Mouse (Mus musculus) frontal cortex, adult 2 months (tissue): ENCODE measurements at regions not wholly inside any gene's neighbourhood (a gene's known extent, or its start where the extent isn't known, plus 50 kb on each side); places are given as distances from the start of the nearest gene placed in this dataset.

Experiments used
- DNase-seq, 2 experiments: peaks; one replicate each; pipeline ENCODE4 v3.0.0; 2022; ENCODE audit warnings: low spot score in 1 of 2; ENCODE audit errors: extremely low spot score in 1 of 2

DNA sequence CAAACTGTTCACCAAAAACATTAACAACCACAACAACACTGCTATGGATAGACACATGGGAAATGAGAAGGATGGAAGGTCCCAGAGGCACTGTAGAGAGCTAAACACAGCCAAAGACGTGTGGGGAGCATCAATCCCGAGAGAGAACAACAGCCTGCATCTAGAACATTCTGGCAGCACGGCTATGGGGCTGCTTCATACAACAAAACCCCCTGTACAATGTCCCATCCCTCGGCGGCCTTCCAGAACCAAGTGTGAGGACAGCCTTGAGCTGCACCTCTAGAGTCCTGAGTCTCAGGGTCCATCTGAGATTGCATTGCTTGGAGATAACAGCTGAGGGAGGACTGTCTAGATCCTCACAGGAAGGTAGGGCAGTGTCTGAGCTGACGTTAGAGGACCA lies 99.1 kb downstream of the Irs2 start:
- DNase-seq, result no peak

DNA sequence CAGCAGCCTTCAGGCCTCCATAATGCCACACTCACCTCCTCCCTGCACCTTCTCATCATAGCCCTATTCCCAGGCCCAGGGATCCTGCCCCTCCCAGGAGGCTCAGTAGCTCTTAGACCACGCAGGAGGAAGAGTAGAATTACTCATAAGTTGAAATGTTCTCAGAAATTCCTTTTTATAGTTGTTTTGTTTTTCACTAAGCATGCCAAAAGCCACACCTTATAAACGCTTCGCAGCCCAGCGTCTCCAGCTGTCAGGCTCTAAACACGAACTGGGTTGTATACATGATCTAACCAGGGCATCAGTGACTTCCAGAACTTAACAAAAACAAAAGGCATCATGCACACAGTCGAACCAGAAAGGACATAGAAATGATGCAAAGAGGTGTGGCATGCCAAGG lies 101.9 kb downstream of the Irs2 start:
- DNase-seq, result no peak

DNA sequence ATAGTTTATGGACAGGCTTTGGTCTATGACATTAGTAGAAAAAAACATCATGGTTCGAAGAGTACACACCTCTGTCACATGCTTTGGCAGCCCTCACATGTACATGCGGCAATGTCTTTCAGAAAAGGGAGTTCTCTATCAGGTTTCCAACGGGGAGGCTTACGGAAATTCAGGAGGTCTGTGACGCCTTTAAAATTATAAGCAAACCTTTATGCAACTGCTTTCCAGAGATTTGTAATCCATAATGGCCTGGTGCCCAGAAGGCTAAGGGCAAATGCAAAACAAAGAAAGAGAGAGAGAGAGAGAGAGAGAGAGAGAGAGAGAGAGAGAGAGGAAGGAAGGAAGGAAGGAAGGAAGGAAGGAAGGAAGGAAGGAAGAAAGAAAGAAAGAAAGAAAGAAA lies 102.5 kb downstream of the Irs2 start:
- DNase-seq, result no peak

DNA sequence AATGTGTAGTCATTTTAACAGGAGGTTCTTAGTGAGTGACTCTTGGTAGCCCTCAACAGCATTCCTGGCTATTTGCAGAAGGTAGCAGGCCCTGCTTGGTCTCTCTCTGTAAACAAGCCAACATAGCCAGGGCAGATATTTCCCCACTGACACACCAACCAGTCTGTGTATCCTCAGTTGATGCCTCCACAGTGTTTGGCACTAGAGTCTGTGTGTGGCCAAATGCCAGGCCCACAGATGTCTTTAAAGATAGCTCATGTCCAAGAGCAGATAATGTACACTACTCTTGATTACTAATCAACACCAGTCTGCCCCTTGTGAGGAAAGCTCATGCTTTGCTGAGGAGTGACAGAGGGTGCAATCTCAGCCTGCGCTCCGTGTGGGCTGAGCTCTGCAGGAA lies 104.3 kb downstream of the Irs2 start:
- no peak for DNase-seq

DNA sequence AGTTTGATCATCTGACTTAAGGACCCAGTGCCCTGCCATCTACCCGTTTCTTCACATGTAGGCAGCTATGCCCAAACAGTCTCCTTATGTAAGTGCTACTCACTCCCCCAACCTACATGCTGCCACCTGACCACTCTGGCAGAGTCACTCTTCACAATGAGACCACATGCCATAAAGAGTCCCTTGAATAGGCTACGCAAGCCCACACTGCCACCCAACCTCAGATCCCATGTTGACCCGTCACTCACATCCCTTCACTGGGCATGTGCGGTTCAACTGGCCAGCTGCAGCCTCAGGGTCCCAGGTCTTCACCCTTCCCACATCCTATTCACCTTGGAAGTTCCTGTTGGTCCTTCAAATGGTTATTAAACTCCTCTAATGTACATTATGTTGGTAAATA lies 106.3 kb downstream of the Irs2 start:
- DNase-seq, result no peak

GRCm38 (mm10) chr8:10901014-10901413 lies 107.2 kb downstream of the Irs2 start:
- no peak for DNase-seq

GRCm38 (mm10) chr8:10899581-10900155 lies 108.6 kb downstream of the Irs2 start:
- DNase-seq, result peak in 1 of 2 experiments; percentile 34

- no peak for DNase-seq
These were observed 109.4 kb downstream of the Irs2 start for GRCm38 (mm10) chr8:10898562-10899527.

DNA sequence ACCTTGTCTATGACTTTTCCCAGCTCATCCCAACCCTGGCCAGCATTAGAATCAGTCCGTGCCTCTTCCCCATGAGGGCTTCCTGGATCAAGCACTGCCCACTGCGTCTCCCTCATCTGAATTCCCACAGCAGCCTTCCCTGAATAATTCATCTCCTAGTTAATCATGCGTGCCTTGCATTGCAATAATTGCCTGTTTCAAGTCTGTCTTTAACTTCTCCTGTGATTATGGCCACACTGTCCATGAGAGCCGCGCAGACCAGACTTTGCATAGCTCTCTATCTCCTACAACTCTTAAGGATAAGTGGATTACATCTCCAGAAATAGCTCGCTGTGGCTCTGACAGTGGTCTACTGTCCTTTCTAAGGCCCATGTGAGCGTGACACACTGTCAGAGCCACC lies 110.7 kb downstream of the Irs2 start:
- no peak for DNase-seq

GRCm38 (mm10) chr8:10895178-10895577 lies 113.1 kb downstream of the Irs2 start:
- no peak for DNase-seq

GRCm38 (mm10) chr8:10894306-10894705 lies 114.0 kb downstream of the Irs2 start:
- DNase-seq, result no peak

DNA sequence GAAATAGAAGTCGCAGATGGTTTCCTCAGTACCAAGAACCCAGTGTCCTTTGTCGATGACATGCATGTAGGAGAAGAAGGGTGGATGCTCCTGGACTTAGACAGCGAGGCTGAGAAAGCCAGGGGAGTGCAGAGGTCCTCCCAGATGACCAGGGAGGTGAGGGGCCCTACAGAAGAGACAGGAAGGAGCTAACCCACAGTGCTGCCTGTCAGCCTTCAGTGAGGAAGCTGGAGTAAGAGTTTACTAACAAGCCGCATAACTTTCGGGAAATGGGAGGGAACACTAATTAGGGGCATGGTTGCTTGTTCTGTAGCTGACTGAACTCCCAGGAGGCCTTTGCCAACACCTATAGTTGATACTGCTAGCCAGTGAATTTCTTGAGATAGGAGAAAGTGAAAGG lies 114.5 kb downstream of the Irs2 start:
- DNase-seq, result no peak

DNA sequence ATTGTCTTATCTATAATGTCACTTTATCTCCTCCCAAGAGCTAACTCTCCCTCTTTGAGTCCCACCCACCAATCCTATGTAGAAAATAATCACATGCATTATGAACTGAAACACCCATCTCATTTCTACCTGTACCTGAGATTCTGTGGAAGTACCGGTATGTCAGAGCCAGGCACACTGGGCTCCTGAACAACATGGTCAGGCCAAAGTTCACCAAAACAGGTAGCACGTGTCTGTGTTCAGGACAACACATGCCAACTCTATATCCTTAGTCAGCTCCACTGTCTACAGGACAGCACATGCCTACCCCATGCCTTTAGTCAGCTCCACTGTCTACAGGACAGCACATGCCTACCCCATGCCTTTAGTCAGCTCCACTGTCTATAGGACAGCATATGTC lies 116.4 kb downstream of the Irs2 start:
- no peak for DNase-seq

GRCm38 (mm10) chr8:10891440-10891839 lies 116.8 kb downstream of the Irs2 start:
- DNase-seq, result peak in 1 of 2 experiments; percentile 37

DNA sequence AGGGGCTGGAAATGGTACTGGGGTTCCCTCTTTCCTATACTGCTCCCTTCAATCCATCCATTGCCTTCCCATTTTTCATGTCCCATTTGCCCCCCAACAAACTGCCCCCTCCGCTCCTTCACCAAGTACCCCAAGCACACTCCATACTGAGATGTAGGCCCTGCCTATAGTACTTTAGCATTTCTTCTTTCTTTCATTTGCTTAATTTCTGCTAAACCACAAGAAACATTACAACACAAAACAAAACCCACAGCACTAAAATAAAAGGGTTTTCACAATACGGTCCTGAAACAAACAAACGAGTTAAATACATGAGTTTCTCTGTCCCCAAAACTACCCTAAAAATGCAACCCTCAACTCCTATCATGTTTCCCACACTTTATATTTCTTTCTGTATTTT lies 122.8 kb downstream of the Irs2 start:
- no peak for DNase-seq

DNA sequence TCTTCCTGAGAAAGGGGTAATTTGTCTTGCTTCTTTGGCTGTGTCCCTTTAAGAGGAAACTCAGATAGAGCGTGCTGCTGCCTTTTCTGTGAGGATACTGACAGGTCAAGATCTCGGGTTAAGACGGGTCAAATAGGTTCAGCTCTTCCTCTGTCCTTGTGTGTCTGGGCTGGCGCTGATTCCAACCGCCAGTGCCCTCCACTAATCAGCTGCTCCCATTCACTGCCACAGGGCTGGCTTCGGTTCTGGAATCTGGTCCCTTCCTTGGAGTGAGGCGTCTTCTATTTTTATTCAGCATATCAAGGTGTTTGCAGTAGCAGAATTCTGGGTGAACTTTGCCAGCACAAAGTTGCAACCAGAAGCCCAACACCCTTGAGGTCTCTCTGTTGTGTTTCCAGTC lies 124.8 kb downstream of the Irs2 start:
- DNase-seq, result no peak

- no peak for DNase-seq
These were observed 125.9 kb downstream of the Irs2 start for GRCm38 (mm10) chr8:10882381-10882780.

DNA sequence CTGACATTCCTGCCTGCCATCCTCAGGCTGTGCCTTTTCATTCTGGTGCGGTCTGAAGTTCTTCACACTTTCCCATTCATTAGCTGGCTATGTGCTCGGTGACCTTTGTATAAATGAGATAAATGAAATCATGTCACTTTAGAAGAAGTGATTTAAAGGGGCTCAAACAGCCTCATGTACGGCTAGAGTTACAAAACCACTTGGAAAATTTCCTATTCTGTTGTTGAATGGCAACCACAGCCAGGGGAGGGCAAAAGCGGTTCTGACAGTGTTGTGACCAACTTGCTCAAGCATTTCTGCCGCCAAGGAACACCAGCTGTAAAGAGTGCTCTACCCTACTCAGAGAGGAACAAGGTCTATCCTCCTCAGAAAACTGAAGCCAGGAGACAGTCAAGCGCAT lies 128.4 kb downstream of the Irs2 start:
- DNase-seq, result no peak

GRCm38 (mm10) chr8:10879049-10879847 lies 129.0 kb downstream of the Irs2 start:
- no peak for DNase-seq

DNA sequence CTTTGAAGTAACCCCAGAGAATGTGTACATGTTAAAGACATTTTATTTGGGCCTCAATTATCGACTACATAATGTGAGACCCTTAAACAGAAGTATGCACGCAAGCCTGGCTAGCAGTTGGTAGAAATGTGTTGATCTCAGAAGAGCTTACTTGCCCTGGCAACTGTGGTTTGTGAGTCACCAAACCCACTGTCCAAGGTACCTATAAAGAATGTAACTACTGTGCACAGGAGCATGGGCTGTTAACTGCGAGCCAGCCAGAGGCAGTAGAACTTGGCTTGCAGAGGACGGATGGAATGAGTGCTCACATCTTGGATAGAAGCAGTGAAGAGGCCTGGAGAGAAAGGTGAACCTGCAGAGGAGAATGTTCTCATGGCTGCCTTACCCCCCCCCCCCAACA lies 129.9 kb downstream of the Irs2 start:
- DNase-seq, result no peak

DNA sequence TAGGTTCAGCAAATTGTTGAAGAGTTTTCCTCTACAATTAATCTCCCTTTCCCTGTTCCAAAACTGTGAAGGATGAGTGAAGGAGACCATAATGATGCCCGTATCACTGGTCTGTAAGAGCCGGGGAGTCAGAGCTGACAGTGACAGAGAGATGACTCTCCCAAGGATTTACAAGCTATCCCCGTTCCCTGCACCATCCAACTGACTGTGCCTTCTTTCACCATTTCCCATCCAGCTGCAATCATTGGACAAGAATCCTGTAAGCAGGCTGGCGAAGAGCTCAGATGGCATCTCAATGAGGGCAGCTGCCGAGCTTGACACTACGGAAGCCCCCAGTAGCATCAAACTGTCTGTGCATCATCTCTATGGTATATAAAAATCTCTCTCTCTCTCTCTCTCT lies 133.1 kb downstream of the Irs2 start:
- no peak for DNase-seq
